Mouse (Mus musculus) frontal cortex, adult (tissue): Measurements from ENCODE around the gene Gm49333.
"Not testable (repeated sequence)": the region's sequence is repeated elsewhere in the genome, so short reads cannot be mapped to it uniquely, and the experiment has no call there.

ENCODE experiments used
- ATAC-seq: cut with Nextera tagmentation; 2 replicates; pipeline ENCODE4 v1.9.2; 2017; ENCODE audit warnings: mild to moderate bottlenecking, moderate library complexity, mixed read lengths; ENCODE audit not compliant: low TSS enrichment

Gene Gm49333

GRCm38 (mm10) chr16:20623211-20623610, 11.8 kb downstream of the Gm49333 start:
- no peak for ATAC-seq

- ATAC-seq, result peak; percentile 91
Measured at GRCm38 (mm10) chr16:20628871-20629391, 17.5 kb downstream of the Gm49333 start.

- ATAC-seq, result no peak
Measured at GRCm38 (mm10) chr16:20629731-20630634, 18.6 kb downstream of the Gm49333 start, which contains the start of gene Ece2. Gene Ece2 (plus strand): TSS chr16:20629828.

- no peak for ATAC-seq
Measured at GRCm38 (mm10) chr16:20637410-20637809, 26.0 kb downstream of the Gm49333 start.

GRCm38 (mm10) chr16:20638367-20638766, 27.0 kb downstream of the Gm49333 start:
- ATAC-seq, result peak; percentile 16; the same call in 1 of the 2 replicates

- peak; percentile 84 for ATAC-seq
Measured at GRCm38 (mm10) chr16:20642161-20642560, 30.8 kb downstream of the Gm49333 start.

- no peak for ATAC-seq
Measured at GRCm38 (mm10) chr16:20643911-20644310, 32.5 kb downstream of the Gm49333 start.

GRCm38 (mm10) chr16:20651076-20651946, 39.9 kb downstream of the Gm49333 start, which contains the start of gene Psmd2:
Gene Psmd2 (plus strand): TSS chr16:20651652.
- peak; percentile 97 for ATAC-seq

- ATAC-seq, result peak; percentile 33
Measured at GRCm38 (mm10) chr16:20651947-20652310, 40.5 kb downstream of the Gm49333 start.

- no peak for ATAC-seq
Measured at GRCm38 (mm10) chr16:20653315-20653714, 41.9 kb downstream of the Gm49333 start.

- no peak for ATAC-seq
Measured at GRCm38 (mm10) chr16:20657661-20658060, 46.3 kb downstream of the Gm49333 start.

GRCm38 (mm10) chr16:20668013-20668412, 56.6 kb downstream of the Gm49333 start, which contains the start of gene Eif4g1:
Gene Eif4g1 (plus strand): TSS chr16:20668313.
- not testable (repeated sequence) for ATAC-seq

GRCm38 (mm10) chr16:20670291-20670690, 58.9 kb downstream of the Gm49333 start:
- ATAC-seq, result no peak

GRCm38 (mm10) chr16:20671886-20672285, 60.5 kb downstream of the Gm49333 start:
- no peak for ATAC-seq

- ATAC-seq, result peak; percentile 96
Measured at GRCm38 (mm10) chr16:20672500-20672902, 61.1 kb downstream of the Gm49333 start.

GRCm38 (mm10) chr16:20672965-20673705, 61.7 kb downstream of the Gm49333 start:
- no peak for ATAC-seq

GRCm38 (mm10) chr16:20673706-20674303, 62.4 kb downstream of the Gm49333 start:
- no peak for ATAC-seq

- ATAC-seq, result no peak
Measured at GRCm38 (mm10) chr16:20675213-20675612, 63.8 kb downstream of the Gm49333 start.

GRCm38 (mm10) chr16:20676702-20677101, 65.3 kb downstream of the Gm49333 start:
- no peak for ATAC-seq

GRCm38 (mm10) chr16:20677380-20677779, 66.0 kb downstream of the Gm49333 start:
- no peak for ATAC-seq
